Mouse (Mus musculus): ENCODE data around the gene Ywhag.

The Ywhag gene

GRCm38 (mm10) chr5:135879449-135880158, 54.8 kb downstream of the Ywhag start:
- DNase-seq: peak; percentile 74

GRCm38 (mm10) chr5:135877831-135878231, 56.6 kb downstream of the Ywhag start:
- DNase-seq: peak; percentile 72

GRCm38 (mm10) chr5:135877180-135877579, 57.2 kb downstream of the Ywhag start:
- DNase-seq: peak; percentile 76

GRCm38 (mm10) chr5:135873753-135874152, 60.7 kb downstream of the Ywhag start:
- no peak for DNase-seq

- DNase-seq: no peak
These were observed 61.4 kb downstream of the Ywhag start for GRCm38 (mm10) chr5:135872996-135873395.

GRCm38 (mm10) chr5:135870505-135870904, 63.9 kb downstream of the Ywhag start:
- DNase-seq: no peak

- no peak for DNase-seq
These were observed 64.6 kb downstream of the Ywhag start for GRCm38 (mm10) chr5:135869661-135870423.

GRCm38 (mm10) chr5:135868653-135869052, 65.8 kb downstream of the Ywhag start:
- no peak for DNase-seq

- no peak for DNase-seq
These were observed 66.5 kb downstream of the Ywhag start for GRCm38 (mm10) chr5:135867637-135868593.

GRCm38 (mm10) chr5:135866662-135867061, 67.8 kb downstream of the Ywhag start:
- DNase-seq: no peak
